In genomic region chr19:47865353-47865947, GRCm38 (mm10) we compare ENCODE assay signal across 7 mouse cellular contexts. TPM values are rescaled to one million over a fixed set of nuclear protein-coding genes. Genes with fewer than 3 reads are reported as not detected.
DNase-seq lines count a peak whose midpoint lies in the region; ATAC-seq and TF ChIP-seq lines count a peak whose summit lies in the region.

Gene Gsto2, plus strand, starts transcription at chr19:47865534.

- no peaks in the 10 kb centered on the region for H3K79me2 ChIP-seq in heart, adult 2 months (replicated peaks; ENCODE audit: control insufficient read depth, insufficient read depth, low read length)

- peak within 1 kb of the TSS; percentile 85 for H3K9ac ChIP-seq in embryonic facial prominence, embryonic 14.5 days (ENCODE audit: low read depth, low read length)
- H3K9ac ChIP-seq in heart, adult 2 months (ENCODE audit: low read depth, low read length), result peak within 1 kb of the TSS; percentile 67
- peak within 1 kb of the TSS; percentile 79 for H3K9ac ChIP-seq in limb, embryonic 13.5 days
- H3K9ac ChIP-seq in midbrain, embryonic 16.5 days (ENCODE audit: low read depth, low read length), result peak within 1 kb of the TSS; percentile 94

- intact Hi-C loops in heart, adult 2 months (cut with DNase I), result no loop called here

- peaks cover 23% of the 10 kb centered on the region for H3K36me3 ChIP-seq in embryonic facial prominence, embryonic 14.5 days (ENCODE audit: control insufficient read depth, insufficient read depth, low read length)
- H3K36me3 ChIP-seq in heart, adult 2 months (ENCODE audit: control insufficient read depth, insufficient read depth, low read length), result no peaks in the 10 kb centered on the region
- H3K36me3 ChIP-seq in limb, embryonic 13.5 days, result peaks cover 29% of the 10 kb centered on the region
- H3K36me3 ChIP-seq in midbrain, embryonic 16.5 days (ENCODE audit: control insufficient read depth, insufficient read depth, low read length), result peaks cover 7% of the 10 kb centered on the region; the same call in 1 of the 2 replicates

- peak; percentile 78 for TF ChIP-seq CTCF in heart, adult 2 months (IDR thresholded peaks at IDR 0.05)

- H3K4me1 ChIP-seq in embryonic facial prominence, embryonic 14.5 days (ENCODE audit: control insufficient read depth, insufficient read depth, low read length), result no peaks in the 10 kb centered on the region
- peaks cover 2% of the 10 kb centered on the region for H3K4me1 ChIP-seq in heart, adult 2 months (ENCODE audit: control insufficient read depth, insufficient read depth, low read length)
- peaks cover 21% of the 10 kb centered on the region for H3K4me1 ChIP-seq in limb, embryonic 13.5 days
- H3K4me1 ChIP-seq in midbrain, embryonic 16.5 days (ENCODE audit: control insufficient read depth, insufficient read depth, low read length), result peaks cover 9% of the 10 kb centered on the region

- peak within 1 kb of the TSS; percentile 86 for H3K27ac ChIP-seq in embryonic facial prominence, embryonic 14.5 days (replicated peaks; ENCODE audit: low read depth, low read length)
- H3K27ac ChIP-seq in heart, adult 2 months, result peak within 1 kb of the TSS; percentile 85
- H3K27ac ChIP-seq in limb, embryonic 13.5 days, result peak within 1 kb of the TSS; percentile 76; the same call in 1 of the 2 replicates
- peak within 1 kb of the TSS; percentile 94 for H3K27ac ChIP-seq in midbrain, embryonic 16.5 days (ENCODE audit: low read length)

- peak within 1 kb of the TSS; percentile 73 for H3K4me2 ChIP-seq in embryonic facial prominence, embryonic 14.5 days (ENCODE audit: low read depth, low read length)
- peak within 1 kb of the TSS; percentile 73 for H3K4me2 ChIP-seq in limb, embryonic 13.5 days (replicated peaks)
- peak within 1 kb of the TSS; percentile 80 for H3K4me2 ChIP-seq in midbrain, embryonic 16.5 days (ENCODE audit: low read length)

- no peaks in the 10 kb centered on the region for H3K27me3 ChIP-seq in embryonic facial prominence, embryonic 14.5 days (replicated peaks; ENCODE audit: control insufficient read depth, insufficient read depth, low read length)
- no peaks in the 10 kb centered on the region for H3K27me3 ChIP-seq in heart, adult 2 months (ENCODE audit: control insufficient read depth, insufficient read depth, low read length)
- H3K27me3 ChIP-seq in limb, embryonic 13.5 days, result no peaks in the 10 kb centered on the region
- H3K27me3 ChIP-seq in midbrain, embryonic 16.5 days (ENCODE audit: control insufficient read depth, insufficient read depth, low read depth, low read length), result no peaks in the 10 kb centered on the region

- TF ChIP-seq EP300 in heart, adult 2 months (IDR thresholded peaks at IDR 0.05; ENCODE audit: insufficient read depth, low read depth, low read length), result peak; percentile 38; the same call in 1 of the 2 replicates

- under 1% methylated on average over 35 of the region's 49 CpGs for WGBS in embryonic facial prominence, embryonic 14.5 days
- under 1% methylated on average over 49 of the region's 49 CpGs for WGBS in heart, adult 2 months
- WGBS in limb, embryonic 13.5 days, result under 1% methylated on average over 49 of the region's 49 CpGs
- WGBS in midbrain, embryonic 16.5 days, result under 1% methylated on average over 48 of the region's 49 CpGs

- no peaks in the 10 kb centered on the region for H3K9me3 ChIP-seq in embryonic facial prominence, embryonic 14.5 days (ENCODE audit: control insufficient read depth, low read length)
- H3K9me3 ChIP-seq in limb, embryonic 13.5 days, result no peaks in the 10 kb centered on the region
- H3K9me3 ChIP-seq in midbrain, embryonic 16.5 days (replicated peaks; ENCODE audit: control insufficient read depth, low read length, poor library complexity, severe bottlenecking), result no peaks in the 10 kb centered on the region

- DNase-seq in adrenal gland, postnatal 4 days (ENCODE audit: low spot score in 2 of 2), result peak; percentile 82
- DNase-seq in embryonic facial prominence, embryonic 14.5 days (ENCODE audit: low spot score), result peak; percentile 99
- DNase-seq in heart, adult 2 months, result peak; percentile 93 to 96
- peak; percentile 94 for DNase-seq in kidney, adult 8-10 months
- DNase-seq in spleen, postnatal 10 days (ENCODE audit: low spot score in 2 of 2), result peak; percentile 78 to 94

- H3K4me3 ChIP-seq in embryonic facial prominence, embryonic 14.5 days (ENCODE audit: low read depth, low read length), result peak within 1 kb of the TSS; percentile 61
- H3K4me3 ChIP-seq in heart, adult 2 months, result peak within 1 kb of the TSS; percentile 65
- peak within 1 kb of the TSS; percentile 66 for H3K4me3 ChIP-seq in limb, embryonic 13.5 days
- H3K4me3 ChIP-seq in midbrain, embryonic 16.5 days (ENCODE audit: low read depth, low read length), result peak within 1 kb of the TSS; percentile 77

- peak; percentile 65 for TF ChIP-seq POLR2A in heart, adult 2 months (IDR thresholded peaks at IDR 0.05; ENCODE audit: insufficient read depth, low read depth, low read length)

- peak; percentile 100 for ATAC-seq in embryonic facial prominence, embryonic 14.5 days (ENCODE audit: low read depth)
- peak; percentile 100 for ATAC-seq in limb, embryonic 13.5 days (ENCODE audit: low FRiP score, low read depth)
- peak; percentile 100 for ATAC-seq in midbrain, embryonic 16.5 days

RNA-seq across cellular contexts. Expression of gene Gsto2, which starts in this region (rescaled TPM):
- 1 to 10 TPM; 1.0 to 2.5 TPM for total RNA-seq in adrenal gland, postnatal 4 days (2021)
- polyA plus RNA-seq in embryonic facial prominence, embryonic 14.5 days (2014; fragmentation: Nextera tagmentation; extraction: Ambion mirVana), result 0.86 and 1.2 TPM in 2 replicates
- 1 to 10 TPM; 2.6 to 2.7 TPM for total RNA-seq in heart, adult 2 months (2021)
- 1.4 and 1.6 TPM in 2 replicates for polyA plus RNA-seq in heart, adult 2 months (2012; rRNA removed)
- polyA plus RNA-seq in limb, embryonic 13.5 days (2015; fragmentation: Nextera tagmentation; extraction: Ambion mirVana), result 1.3 and 1.7 TPM in 2 replicates
- 1.0 and 1.1 TPM in 2 replicates for polyA plus RNA-seq in midbrain, embryonic 16.5 days (2015; fragmentation: Nextera tagmentation; extraction: Ambion mirVana)

Comparison
In these comparisons a context has a peak if more than half of its experiments do, and no peak if none do; other contexts are left out.
1. Peak in every context shown above with its lines: DNase-seq, ATAC-seq, H3K4me3 ChIP-seq and H3K27ac ChIP-seq.